Mouse (Mus musculus): ENCODE results near the gene St6galnac6.
A peak's percentile ranks its signal among the peaks of the same experiment; 100 is the strongest.

St6galnac6 gene

DNA sequence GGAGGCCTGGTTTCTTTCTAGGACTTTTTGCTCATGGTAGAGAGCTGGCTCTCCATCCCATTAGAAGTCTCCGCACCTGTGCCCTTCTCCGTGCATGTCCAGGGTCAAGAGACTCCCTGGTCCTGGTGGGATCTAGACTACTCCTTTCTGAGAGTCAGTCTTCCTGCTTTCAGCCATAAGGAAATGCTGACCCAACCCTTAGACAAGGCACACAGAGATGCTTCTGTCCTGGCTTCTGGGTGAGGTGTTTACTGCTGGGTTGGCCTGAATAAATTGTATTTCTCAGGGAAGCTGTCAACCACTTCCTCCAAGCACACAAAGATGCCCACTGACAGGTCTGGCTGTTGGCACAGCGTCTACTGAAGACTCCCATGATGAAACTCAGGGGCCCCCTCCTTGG is at the start of gene St6galnac6:
Gene St6galnac6 (plus strand): TSS at position 301 of the 400 bp plus-strand sequence.
- no peak for DNase-seq (ENCODE audit: low spot score)

DNA sequence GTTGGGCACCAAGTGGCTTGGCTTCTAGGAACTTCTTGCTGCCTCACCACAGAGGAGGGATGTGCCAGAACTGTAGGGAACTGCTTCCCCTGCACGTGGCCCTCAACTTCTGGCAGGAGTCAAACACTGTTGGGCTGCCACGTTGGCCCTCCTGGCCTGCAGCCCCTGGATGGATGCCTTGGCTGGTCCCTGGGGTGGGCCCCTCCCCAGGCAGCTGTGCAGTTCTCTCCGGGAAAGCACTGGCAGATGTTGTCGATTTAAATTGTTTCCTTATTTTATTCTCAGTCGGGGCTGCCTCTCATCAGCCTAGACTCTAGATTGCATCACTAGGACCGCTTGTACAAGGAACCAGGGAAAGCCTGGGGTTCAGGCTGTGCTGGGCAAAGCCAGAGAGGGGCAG is 49.7 kb upstream of the St6galnac6 start:
- peak; percentile 64 for DNase-seq (ENCODE audit: low spot score)

DNA sequence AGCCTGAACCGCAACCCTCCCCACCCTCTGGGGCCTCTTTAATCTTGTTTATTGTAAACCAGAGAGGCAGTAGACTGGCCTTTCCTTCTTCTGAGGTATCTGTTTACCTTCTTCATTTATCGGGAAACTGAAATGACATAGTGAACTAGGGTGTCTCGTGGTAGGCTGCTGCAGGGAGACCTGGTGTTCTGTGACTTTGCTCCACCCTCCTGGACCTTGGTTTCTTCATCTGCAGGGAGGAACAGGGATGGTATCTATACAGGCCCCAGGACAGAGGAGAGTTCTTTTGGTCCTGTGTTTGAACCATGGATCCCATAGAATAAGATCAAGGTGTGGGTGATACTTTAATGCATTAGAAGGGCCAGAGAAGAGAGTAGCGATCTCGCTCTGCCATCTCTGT is 48.3 kb upstream of the St6galnac6 start:
- DNase-seq (ENCODE audit: low spot score), result no peak

DNA sequence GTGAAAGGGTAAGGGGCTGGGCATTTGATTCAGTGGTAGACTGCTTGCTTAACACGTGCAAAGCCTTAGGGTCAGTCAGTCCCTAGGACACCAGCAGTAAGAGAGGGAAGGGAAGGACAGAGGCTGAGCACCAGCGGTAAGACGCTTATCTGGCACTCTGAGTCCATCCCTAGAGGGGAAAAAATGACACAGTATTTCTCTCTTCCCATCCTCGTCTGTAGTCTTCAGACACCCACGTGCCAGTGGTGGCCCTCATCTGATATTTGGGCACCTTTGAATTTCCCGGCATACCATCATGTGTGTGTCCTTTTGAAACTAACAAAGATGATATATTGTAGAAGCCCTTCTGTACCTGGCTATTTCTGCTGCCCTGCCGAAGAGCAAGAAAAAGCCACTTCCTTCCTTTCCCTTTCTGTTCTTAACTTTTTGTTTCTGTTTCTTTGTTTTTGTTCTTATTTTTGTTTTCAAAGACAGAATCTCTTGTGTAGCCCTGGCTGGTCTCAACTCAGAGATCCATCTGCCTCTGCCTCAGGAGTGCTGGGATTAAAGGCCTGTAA is 45.8 kb upstream of the St6galnac6 start:
- DNase-seq (ENCODE audit: low spot score), result no peak

DNA sequence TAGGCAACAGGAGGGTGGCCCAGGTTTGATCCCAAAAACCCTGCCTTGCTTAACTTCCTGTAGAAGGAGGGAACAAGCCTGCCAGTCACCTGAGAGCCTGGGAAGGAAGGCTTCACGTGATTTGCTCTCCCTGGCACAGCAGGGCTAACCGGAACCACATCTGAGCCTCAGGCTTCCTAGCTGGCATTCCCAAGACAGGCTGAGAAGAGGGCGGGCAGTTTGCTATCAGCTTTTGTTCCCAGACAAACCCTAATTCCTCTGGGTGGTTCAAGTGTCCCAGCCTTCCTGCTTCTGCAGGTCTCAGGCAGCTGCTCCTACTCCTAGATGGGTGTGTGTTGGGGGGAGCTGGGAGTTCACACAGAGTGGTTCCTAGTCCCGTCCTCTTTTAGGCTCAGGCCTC is 44.0 kb upstream of the St6galnac6 start:
- no peak for DNase-seq (ENCODE audit: low spot score)

DNA sequence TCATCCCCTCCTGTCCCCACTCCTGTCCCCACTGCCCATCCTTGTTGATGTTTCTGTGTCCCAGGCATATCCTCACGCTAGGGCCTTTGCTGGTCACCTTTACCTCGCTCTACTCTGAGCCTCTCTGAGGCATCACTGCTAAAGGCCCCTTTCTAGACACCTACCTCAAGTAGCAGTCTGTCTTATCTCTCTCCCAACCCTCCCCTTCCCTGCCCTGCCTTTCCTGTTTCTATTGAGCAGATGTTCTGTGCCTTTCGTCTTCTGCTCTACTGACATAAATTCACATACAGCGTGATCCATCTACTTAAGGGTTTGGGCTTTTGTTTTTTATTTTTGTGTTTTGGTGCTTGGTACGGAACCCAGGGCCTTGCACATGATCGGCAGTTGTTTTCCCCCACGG is 43.5 kb upstream of the St6galnac6 start:
- no peak for DNase-seq (ENCODE audit: low spot score)

DNA sequence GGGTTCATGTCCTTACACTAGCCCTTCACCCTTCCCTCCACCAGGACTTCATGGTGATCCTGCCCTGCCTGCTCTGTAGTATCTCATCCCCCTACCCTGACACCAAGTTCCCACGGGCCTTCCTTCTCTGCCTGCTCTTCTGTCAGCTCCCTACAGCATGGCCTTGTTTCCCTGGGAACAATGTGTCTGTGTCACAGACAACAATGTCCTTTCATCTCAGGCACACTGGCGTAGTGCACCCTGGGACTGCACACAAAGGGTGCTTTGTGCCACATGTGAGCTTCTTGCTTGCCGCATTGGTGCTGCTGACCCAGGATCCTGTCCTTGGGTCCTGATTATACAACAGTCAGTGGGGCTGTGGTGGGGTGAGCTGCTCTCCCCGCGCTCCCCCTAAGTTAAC is 39.9 kb upstream of the St6galnac6 start:
- no peak for DNase-seq (ENCODE audit: low spot score)

DNA sequence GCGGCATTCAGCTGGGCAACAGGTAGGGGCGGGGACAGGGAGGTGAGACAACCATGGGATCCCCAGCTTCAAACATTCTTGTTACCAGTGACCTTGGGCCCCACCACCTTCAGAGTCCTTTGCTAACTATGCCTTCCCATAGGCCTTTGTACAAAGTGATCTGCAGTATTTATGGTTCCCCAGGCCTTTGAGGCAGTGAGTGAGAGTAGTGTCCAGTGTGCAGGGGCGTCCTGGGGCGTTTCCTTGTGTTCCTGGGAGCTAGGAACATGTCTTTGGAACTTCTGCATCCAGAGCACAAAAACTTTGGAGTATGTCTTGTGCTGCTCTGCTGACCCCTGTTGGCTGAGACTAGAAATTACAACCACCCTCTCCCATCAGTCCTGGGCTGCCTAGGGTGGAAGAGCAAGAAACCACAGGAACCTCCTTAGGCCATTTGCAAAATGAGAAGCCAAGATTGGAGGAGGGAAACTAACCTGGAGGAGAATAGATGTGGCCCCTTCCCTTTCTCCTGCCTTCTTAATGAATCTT is 32.9 kb upstream of the St6galnac6 start:
- DNase-seq (ENCODE audit: low spot score), result peak; percentile 68

DNA sequence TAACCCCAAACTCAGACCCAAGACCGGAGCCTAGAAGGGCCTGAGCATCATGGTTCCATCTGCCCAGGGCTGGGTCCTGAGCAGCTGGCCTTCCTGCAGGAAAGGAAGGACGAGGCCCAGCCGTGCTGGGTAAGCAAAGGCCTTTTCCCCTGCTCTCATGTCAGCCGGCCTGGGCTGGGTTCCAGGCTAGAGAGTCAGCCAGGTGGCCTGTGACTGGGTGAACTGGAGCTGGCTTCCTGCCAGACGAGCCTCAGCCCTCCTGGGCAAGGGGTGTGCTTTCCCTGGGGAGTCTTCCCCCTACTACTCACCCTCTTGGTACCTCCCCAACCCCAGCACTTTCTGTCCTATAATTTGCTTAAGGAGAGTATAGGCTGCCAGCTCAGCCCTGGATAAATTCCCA is 31.4 kb upstream of the St6galnac6 start:
- DNase-seq (ENCODE audit: low spot score), result no peak

DNA sequence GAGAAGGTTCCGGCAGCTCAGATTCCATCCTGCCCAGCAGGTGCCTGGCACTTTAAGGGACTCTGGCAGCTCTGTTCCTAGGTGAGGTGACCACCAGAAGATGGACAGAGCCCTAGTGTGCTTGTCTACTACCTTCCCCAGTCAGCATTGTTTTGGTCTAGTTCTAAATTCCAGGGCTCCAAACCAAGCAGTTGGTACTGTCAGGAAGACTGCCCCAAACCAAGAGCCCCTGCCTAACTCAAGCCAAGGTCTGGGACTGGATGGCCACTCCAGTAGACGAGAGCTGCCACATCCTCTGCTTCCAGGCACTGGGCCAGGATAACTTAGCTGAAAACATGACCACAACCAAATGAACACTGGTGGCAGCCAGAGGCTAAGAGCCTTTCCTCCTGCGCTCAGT is 30.6 kb upstream of the St6galnac6 start:
- no peak for DNase-seq (ENCODE audit: low spot score)

DNA sequence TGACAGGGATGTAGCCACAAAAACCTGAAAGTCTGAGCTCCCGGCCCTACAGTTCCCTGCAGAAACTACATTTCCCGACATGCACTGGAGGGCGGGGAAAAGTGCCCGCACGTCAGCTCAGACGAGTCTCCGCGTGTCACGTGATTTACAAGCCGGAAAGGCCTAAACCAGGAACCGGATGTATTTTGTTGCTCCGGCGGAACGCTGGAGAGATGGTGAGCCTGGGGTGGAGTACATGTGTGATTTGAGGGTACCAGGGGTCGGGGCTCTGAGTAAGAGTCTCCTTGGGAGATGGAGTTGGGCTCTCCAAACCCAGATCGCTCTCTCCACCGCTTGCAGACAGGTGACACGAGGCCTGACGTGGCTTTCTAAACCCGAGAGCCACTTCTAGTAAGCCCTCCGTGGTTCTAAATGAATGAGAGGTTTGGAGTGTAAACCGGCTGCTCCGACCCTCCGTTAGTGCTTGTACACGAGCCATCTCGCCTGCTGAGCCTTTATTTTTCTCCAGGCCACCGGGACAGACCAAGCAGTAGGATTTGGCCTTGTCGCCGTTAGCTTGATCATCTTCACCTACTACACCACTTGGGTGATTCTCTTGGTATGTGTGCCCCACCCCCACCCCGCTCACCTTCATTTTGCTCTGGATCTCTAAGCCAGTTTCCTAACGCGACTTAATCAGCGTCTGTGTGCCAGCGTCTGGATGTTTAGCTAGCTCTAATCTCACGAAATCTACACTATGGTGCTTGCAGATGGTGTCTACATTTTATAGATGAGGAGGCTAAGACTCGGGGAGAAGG is 28.6 kb upstream of the St6galnac6 start, which contains the start of gene Dpm2:
Gene Dpm2 (plus strand): TSS at position 161 of the 797 bp plus-strand sequence.
- peak; percentile 91 for DNase-seq (ENCODE audit: low spot score)

DNA sequence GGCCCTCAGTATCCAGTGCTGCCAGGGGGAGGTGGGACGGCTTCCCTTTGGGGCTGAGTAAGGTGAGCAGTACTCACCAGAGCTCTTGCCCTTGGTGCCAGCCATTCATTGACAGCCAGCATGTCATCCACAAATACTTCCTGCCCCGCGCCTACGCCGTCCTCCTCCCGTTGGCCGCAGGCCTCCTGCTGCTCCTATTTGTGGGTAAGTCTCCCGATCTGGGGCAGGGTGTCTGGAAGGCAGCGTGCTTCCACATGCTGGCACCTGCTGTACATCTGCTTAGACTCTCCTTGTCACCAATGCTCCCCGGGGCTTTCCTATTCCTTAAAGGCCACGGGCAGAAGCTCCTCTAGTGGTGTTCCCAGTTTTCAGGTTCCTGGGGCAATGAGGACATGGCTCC is 27.3 kb upstream of the St6galnac6 start:
- DNase-seq (ENCODE audit: low spot score), result no peak

DNA sequence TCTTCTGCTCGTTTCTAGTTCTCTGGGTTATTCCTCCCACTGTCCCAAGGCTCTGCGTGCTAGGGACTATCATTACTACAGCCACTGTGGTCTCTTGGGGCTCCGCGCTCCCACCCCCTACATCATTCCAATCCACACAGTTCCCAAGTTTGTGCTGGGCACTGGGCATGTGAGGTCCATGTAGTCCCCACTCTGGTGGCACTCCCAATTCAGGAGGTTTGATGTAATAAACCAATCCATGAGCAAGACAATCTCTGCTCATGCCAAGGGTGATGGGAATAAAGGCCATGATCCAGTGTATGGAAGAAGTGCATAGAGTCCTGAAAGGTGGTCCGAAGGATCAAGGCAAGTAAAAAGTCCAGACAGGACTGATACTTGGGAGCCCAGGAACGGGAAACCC is 25.0 kb upstream of the St6galnac6 start, which contains the start of gene Pip5kl1:
Gene Pip5kl1 (plus strand): TSS at position 301 of the 400 bp plus-strand sequence.
- DNase-seq (ENCODE audit: low spot score), result no peak

DNA sequence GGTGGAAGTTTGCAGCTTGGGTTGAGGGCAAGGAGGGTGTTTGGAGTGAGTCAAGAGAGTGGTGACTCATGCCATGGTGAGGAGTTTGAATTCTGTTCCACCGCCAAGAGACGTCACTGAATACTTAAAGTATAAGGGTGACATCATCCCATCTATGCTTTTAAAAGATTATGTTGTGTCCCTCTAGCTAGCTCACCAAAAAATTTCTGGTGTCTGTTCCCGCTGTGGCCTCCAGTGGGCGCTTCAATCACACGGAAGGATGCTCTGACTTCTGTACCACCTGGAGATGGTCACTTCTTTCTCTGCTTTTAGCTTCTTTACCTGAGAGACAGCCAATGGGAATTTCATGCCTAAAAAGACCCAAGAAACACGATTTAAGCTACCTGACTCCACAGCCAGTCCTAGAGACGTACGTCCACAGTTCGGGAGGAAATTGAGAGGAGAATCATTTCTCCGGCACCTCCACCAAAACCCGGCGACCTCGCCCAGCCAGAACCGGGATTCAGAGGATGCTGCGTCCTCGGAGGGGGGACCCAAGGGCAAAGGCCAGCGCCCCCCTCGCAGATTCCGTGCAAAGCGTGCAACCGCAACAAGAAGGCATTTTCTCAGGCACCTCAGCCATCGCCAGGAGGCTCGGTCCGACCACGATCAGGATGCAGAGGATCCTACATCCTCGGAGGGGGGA is 24.5 kb upstream of the St6galnac6 start:
- DNase-seq (ENCODE audit: low spot score), result peak; percentile 45

DNA sequence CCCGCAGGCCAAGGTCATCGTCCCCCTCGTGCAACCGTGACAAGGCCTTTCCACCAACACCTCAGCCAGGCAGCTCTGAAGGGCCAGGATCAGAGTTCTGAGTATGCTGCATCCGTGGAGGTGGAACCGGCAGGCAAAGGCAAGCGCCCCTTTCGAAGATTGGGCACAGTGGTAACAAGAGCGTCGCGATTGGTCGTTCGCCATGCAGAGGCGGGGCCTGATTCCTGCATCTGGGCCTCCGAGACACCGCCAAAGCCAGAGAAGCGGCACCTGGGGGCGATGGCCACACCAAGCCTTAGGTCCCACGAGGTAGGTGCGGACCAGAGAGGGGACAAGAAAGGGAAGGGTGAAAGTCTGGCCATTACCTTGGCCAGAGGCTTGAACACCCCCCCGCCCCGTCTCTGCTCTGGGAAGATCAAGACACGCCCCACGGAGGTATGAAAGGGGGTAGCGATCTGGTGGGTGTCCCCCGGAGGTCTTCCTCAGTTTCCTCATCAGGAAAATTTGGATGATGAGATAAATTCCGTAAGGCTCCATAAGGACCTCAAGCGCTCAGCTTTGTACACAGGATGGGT is 23.8 kb upstream of the St6galnac6 start, which contains the start of gene 9430097D07Rik:
Gene 9430097D07Rik (minus strand): TSS at position 99 of the 575 bp plus-strand sequence.
- no peak for DNase-seq (ENCODE audit: low spot score)

DNA sequence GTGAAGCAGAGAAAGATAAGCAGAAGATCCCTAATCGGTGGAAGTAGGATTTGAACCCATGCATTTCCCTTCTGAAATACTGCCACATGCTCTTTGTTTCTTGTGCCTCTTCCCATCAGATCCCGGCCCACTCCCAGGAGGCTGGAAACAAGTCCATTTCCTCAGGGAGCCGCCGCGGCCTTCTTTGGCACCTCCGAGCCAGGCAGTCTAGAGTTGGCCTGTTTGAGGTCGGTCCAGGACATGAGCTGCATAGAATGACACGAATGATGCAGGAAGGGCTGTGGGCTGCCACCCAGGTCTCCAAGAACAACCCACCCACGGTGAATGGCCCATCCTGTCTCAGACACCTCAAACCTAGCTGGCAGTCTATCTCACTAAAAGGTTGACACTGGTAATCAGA is 23.0 kb upstream of the St6galnac6 start:
- DNase-seq (ENCODE audit: low spot score), result no peak

DNA sequence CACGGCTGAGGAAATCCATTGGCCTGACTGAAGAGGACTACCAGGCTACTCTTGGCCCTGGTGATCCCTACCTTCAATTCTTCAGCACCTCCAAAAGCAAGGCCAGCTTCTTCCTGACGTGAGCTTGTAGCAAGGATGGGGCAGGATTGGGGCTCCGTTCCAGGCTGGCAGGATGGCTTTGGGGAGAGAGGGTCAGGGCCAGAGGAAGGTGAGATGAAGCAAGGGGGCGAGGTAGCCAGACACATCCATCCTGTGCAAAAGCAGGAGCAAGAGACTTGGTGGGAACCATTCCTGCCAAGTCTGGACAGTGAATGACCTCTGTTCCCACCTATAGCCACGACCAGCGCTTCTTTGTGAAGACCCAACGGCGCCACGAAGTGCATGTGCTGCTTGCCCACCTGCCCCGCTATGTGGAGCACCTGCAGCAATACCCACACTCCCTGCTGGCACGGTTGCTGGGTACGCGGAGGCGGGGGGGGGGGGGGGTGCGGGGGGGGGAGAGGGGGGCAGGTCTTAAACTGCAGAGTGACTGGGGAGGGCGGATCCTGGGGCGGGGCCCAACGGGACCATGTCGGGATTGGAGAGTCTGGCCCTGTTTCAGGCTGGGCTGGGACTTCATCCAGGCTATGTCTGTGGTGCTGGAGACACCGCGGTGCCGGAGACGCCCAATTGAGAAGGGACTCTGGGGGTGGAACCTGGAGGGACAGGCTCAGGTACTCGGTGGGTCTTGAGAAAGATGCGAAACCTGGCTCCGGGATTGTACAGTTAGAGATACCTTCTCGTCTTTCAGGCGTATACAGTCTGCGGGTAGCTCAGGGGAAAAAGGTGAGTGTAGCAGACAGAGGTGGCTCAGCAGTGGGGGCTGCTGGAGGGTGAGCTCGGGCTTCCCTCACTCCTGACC is 21.1 kb upstream of the St6galnac6 start:
- DNase-seq (ENCODE audit: low spot score), result peak; percentile 49

DNA sequence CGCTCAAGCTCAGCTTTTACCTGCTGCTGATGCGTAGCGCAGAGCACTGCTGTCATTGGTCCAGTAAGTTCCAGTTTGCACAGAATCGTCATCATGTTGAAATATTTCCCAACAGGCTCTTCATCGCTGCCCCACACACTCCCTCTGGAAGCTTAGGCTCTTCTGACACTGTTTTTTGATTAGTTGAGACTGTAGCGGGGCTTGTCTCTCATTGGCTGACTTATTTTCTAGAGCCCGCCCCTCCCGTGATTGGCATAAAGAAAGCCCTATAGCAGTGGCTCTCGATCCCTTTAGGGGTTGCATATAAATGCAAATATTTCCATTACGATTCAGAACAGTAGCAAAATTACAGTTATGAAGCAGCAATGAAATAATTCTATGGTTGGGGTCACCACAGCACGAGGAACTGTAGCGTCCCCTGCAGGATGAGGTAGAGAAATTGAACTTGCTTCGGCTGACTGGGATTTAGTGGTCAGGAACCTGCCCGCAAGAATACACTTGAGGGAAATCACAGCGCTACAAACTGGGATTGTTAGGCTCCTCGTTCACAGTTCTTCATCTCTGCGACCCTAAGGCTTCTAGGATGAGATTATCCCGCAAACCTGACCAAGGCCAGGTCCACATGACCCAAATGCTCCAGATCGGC is 17.9 kb upstream of the St6galnac6 start:
- DNase-seq (ENCODE audit: low spot score), result no peak

DNA sequence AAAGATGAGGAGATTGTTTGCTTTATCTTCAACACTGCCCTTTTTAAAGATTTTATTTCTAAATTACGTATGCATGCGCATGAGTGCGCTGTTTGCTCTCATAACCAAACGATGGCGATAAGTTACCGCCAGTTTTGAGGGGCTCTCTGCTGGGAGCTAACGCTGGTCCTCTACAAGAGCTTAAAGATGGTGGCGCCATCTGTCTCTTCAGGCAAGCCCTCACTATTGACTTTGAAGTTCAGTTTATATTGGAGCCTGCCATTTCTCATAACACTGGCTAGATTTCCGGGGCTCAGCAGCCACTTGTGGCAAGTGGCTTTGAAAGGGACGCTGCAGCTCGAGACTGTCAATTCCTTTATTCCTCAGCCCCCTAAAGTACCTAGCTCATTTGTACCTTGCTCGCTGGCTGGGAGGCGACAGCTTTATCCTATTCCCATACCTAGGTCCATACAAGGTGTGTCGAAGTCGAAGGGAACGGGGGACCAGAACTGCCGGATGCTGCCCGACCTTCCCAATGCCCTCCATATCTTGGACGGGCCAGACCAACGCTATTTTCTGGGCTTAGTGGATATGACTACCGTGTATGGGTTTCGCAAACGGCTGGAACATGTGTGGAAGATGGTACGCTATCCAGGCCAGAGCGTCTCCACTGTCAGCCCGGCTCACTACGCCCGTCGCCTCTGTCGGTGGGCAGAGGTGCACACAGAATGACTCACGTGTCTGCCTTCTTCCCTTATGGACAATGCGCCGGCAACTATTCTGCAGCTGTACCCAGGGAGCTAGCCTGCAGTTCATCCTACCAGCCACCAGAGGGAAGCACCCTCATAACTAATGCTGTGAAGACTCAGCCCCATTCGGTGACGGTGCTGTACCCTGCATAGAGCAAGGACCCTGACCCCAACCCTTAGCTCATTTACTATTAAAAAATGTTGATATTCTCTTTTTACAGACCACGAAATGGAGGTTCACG is 16.4 kb upstream of the St6galnac6 start:
- DNase-seq (ENCODE audit: low spot score), result peak; percentile 81

Measured in urinary bladder, postnatal 14 days (tissue).